Mouse (Mus musculus): ENCODE measurements around the gene Gm8356.
"Not testable (repeated sequence)": the region's sequence is repeated elsewhere in the genome, so short reads cannot be mapped to it uniquely, and the experiment has no call there.

The Gm8356 gene

GRCm38 (mm10) chr14:6537190-6537589, at the start of gene Gm8356:
TSS of gene Gm8356 (minus strand) at chr14:6537290.
- DNase-seq: not testable (repeated sequence)

DNA sequence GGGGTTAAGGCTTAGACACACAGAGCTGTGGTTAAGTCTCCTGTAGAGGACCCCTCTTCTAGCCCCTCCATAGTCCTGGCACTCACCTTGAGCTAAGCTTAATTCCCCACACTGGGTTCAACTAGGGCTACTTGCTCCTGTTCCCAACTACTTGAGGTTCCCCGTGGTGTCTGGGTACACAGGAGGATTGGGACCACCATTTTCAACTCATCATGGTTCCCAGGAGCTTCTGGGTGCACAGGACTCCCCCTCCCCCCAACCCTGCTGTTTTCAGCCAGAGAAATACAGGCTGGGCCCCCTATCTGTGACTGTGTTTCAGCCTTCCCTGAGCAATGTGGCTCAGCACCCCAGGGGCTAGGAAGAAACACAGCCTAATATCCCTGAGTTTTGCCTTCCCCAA, 50.8 kb downstream of the Gm8356 start:
- DNase-seq: not testable (repeated sequence)

GRCm38 (mm10) chr14:6485541-6485940, 51.5 kb downstream of the Gm8356 start:
- DNase-seq: not testable (repeated sequence)

GRCm38 (mm10) chr14:6482126-6482525, 55.0 kb downstream of the Gm8356 start:
- DNase-seq: not testable (repeated sequence)
